Mouse (Mus musculus) neutrophil, adult 5-6 weeks (primary cell): Measurements from ENCODE around the gene Mast1. TPM values are rescaled to one million over a fixed set of nuclear protein-coding genes. Genes with fewer than 3 reads are reported as not detected.

Experiments used
- ATAC-seq: fragments of 151-379, 151-347 bp; 2 replicates; pipeline ENCODE4 v1.8.0; 2017; ENCODE audit warnings: mild to moderate bottlenecking, moderate TSS enrichment; ENCODE audit not compliant: insufficient number of reproducible peaks, poor library complexity, low FRiP score, severe bottlenecking; ENCODE audit errors: extremely low read depth
- total RNA-seq: library from RNA; stranded (forward); fragments of 200-1000 nt; gene quantifications from 2 replicates; pipeline ENCODE4 v1.2.3, GENCODE M21; 2017

The Mast1 gene
- total RNA-seq, 1 experiment from 2014 or later: 0.23 TPM

DNA sequence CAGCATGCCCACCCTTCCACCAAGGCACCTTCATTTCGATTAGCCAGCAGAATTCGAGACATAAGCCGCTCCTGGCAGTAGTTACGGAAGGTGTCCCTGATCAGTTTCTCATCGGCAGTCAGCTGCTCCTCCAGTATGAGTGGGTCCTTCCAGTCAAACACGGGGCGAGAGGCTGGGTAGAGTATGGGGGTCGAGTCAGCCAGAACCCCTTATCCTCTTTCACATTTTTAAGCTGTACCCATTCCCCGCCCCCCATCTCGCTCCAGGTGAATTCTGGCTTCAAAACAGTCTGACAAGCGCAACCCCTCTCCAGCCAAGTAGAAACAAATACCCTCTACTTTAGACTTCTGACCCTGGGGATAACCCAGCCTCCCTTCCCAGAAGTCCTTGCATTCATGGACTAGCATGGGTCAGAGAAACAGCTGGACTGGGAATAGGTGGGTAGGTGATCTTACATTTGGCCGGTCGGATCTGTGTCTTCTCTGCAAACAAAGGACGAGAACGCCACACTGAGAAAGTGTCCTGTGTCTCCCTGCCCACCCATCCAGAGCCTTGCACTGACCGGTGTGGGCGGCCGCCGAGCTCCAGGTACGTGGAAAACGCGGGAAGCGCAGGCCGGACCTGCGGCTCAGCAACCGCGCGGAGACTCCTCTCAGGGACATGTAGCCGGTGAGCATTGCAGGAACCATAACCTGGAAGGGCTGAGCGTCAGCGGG is 44.0 kb downstream of the Mast1 start:
- ATAC-seq: no peak

DNA sequence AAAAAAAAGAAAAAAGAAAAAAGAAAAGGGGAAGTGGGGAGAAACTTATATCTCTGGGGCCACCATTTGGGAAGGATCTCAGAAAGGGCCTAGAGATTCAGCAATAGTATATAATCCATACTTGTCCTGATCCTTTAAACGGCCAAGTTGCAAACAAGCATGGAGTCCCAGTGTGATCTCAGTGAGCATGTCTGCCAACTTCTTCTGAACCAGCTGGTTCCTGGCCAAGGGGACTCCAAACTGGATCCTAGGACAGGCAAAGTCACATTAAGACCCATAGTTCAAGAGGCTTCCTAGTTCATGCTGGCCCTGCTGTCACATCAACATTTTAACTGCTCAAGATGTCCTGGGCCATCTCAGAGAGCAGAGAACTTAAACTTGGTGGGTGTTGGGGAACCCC is 48.0 kb downstream of the Mast1 start:
- ATAC-seq: no peak

DNA sequence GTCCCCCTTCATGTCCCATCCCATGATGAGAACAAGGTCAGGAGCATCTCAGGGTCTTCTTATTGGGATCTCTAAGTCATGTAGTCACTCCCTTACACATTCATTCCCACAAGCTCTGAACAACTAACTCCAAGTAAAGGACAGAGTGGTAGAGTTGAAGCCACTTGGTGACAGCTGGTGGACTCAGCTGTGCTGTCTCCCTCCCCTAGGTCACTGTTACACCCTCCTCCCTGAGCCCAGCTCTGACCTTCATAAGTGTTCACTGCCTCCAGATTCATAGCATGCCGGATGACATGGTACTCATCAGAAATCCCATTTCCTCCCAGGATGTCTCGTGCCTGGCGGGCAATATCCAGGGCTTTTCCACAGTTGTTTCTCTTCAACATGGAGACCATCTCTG is 48.9 kb downstream of the Mast1 start:
- ATAC-seq: no peak

DNA sequence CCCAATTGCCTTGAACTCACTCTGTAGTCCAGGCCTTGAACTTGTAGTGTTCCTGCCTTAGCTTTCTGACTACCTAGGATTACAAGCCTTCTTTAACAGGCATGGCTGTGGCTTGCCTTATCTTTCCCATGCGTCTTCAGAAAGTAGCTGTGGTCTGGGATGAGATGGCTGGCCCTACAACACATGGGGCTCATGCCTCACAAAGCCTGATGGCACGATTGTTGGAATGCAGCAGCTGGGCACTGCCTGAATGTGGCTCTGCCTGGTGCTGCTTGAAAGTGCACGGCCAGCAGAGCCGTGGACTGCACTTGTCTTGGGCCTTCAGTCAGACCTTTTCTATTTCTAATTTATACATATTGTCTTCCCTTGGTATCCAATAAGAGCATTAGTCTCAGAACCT is 52.4 kb downstream of the Mast1 start:
- no peak for ATAC-seq

DNA sequence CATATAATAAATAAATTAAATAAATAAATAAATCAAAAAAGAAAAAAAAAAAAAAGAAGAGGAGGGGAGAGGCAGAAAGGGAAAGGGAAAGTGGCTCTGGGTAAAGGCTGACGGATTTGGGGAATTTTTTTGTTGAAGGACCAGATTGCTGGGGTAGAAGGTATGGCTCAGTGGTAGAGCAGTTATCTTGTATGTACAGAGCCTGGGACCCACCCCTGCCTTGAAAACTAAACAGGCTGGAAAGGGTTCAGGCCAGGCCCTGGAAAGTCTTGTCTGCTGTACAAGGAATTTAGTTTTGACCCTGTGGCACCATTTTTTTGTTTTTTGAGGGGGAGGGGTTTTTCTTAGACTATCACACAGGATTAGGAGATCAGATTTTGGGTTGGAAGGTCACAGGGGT is 58.2 kb downstream of the Mast1 start:
- no peak for ATAC-seq

DNA sequence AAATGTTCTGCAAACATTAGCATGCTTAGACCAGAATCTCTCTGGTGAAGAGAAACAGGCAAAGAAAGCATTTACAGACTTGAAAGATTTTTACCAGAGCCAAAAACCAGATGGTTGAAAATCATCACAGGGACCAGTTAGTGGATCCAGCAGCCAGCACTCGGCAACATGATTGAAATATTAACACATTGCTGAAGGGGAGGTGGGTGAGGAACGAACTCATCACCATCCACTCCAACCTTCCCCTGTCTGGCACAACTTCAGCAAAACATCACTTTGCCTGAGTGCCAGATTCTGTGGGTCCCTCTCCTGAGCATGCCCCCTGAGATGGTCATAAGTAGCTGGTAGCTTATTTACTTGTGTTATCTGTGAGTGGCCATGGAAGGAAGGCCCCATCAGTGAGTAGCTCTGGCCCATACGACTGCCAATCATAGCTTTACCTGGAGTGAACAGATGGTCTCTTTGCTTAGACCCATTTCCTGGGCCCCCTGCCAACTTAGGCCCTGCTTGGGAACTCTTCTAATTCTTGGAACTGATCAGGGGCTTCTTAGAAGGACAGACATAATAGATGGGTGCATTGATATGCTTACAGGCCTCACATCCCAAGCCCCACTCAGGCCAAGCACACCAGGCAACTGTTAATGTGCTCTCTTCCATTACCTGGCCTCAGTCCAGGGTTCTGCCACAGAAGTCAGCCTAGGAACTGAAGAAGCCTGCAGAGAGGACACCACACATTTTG is 59.7 kb downstream of the Mast1 start:
- ATAC-seq: no peak

DNA sequence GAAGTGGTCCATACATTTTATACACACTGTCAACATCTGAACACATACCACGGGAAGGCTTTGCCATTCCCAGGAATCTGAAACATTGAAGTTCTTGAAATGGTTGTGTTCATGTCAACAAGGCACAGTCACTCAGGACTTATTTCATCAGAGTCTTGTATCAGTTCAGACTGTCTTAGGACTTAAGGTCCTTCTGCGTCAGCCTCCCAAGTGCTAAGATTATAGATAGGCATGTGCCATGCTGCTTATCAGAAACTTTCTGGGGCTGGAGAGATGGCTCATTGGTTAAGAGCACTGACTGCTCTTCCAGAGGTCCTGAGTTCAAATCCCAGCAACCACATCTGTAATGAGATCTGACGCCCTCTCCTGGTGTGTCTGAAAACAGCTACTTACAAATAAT is 62.8 kb downstream of the Mast1 start:
- no peak for ATAC-seq

DNA sequence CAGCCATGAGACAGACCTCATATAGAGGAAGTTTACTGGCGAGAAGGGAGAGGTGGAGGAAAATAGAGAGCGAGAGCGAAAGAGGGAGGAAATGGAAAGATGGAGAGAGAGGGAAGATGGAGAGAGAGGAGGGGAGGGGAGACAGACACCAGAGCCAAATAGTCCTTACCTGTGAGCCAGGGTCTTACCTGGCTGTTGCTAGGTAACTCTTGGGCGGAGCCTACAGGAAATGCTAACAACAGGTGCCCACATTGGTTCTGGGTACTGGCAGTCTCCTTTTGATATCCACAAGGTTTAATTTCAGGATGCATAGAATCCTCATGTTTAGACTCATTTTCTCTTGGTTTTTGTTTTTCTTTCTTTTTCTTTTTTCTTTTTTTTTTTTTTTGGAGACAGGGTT is 64.1 kb downstream of the Mast1 start:
- no peak for ATAC-seq

DNA sequence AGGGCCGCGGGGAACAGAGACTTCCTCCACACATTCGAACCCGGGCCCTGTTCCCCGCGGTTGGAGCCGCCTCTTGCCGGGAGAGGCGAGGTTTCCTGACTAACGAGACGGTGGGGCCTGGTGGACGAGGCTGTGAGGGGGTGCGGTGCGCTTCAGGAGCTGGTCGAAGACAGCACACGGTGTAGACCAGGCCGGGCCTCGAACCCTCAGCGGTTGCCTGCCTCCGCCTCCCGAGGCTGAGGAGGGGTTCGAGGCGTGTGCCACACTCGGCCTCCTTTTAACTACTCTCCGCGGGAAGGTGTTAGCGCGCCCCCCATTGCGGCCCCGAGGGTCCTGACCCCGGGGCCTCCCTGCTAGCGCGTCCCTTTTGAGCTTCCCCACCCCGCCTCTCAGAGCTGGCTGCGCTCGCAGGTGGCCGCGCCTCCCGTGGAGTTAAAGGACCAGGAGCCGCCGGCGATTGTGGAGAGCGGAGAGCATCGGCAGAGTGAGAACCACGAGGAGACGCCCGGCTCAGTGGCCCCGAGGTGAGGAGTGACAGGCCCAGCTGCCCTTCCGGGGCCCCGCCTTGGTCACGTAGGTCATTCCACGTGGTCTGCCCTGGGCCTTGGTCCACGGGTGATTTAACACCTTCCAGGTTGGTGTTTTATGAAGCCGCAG is 64.7 kb downstream of the Mast1 start:
- peak; percentile 11; the same call in 1 of the 2 replicates for ATAC-seq

DNA sequence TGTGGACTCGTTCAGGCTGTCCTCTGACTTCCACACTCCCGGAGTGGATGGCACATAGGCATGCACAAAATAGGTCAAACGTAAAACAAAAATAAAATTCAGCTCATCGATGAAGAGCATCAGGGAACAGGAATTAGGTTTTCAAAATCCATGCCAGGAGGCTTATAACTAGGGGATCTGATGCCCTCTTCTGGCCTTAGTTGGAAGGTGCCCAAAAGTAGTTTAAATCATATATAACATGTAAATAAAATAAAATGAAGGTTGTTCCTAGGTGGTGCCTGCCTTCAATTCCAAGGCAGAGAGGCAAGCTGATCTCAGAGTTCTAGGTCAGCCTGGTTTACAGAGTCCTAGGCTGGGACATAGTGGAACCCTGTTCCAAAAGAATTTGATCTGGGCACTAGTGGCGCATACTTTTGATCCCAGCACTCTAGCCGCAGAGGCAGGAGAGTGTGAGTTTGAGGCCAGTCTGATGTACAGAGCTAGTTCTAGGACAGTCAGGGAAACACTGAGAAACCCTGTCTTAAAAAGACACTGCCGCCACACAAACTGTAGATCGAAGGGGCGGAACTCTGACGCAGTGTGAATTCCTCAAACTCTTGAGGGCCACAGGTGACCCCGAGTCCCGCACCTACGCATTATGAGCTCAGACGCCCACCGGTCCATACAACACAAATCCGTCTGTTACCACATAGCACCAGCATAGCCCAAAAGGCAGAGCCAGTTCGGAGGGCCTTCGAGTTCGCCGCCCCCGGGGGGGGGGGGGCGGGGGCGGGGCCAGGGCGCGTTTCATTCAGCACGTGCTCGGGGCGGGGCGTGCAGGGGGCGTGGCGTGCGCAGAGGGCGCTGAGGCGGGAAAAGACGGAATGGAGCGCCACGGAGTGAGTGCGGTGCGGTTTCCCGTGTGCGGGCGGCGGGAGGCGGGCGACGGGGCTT is 65.5 kb downstream of the Mast1 start, which contains the start of gene Syce2:
Syce2 (plus strand) TSS at position 736 of the 933 bp plus-strand sequence.
- ATAC-seq: peak; percentile 57

Other genes starting within 250 kb of the Mast1 start
- gene Nacc1, start 249.5 kb downstream of the Mast1 start, total RNA-seq: 30.2 and 33.9 TPM in 2 replicates
- 54.5 and 59.7 TPM in 2 replicates for gene Lyl1, start 235.9 kb downstream of the Mast1 start, total RNA-seq
- 0.61 and 3.4 TPM in 2 replicates for gene G430095P16Rik, start 214.4 kb downstream of the Mast1 start, total RNA-seq
- gene Nfix, start 137.0 kb downstream of the Mast1 start, total RNA-seq: 1.7 and 3.4 TPM in 2 replicates
- 4.5 and 5.5 TPM in 2 replicates for gene Dand5, start 114.5 kb downstream of the Mast1 start, total RNA-seq
- 14.1 and 16.7 TPM in 2 replicates for gene Gadd45gip1, start 105.8 kb downstream of the Mast1 start, total RNA-seq
- 46.6 and 57.8 TPM in 2 replicates for gene Rad23a, start 96.7 kb downstream of the Mast1 start, total RNA-seq
- 690 and 751 TPM in 2 replicates for gene Calr, start 90.4 kb downstream of the Mast1 start, total RNA-seq
- gene Farsa, start 80.4 kb downstream of the Mast1 start, total RNA-seq: 50.7 and 56.2 TPM in 2 replicates
- gene Syce2, start 65.2 kb downstream of the Mast1 start, total RNA-seq: 4.4 and 5.5 TPM in 2 replicates
- 21.0 and 21.5 TPM in 2 replicates for gene Gcdh, start 43.4 kb downstream of the Mast1 start, total RNA-seq
- not detected in 2 replicates for gene Klf1, start 35.4 kb downstream of the Mast1 start, total RNA-seq
- 31.7 and 34.7 TPM in 2 replicates for gene Dnase2a, start 28.8 kb downstream of the Mast1 start, total RNA-seq
- not detected in 2 replicates for gene Rtbdn, start 9.6 kb upstream of the Mast1 start, total RNA-seq
- not detected in 2 replicates for gene Gm49661, start 32.1 kb upstream of the Mast1 start, total RNA-seq
- gene Prdx2, start 32.2 kb upstream of the Mast1 start, total RNA-seq: 92.5 and 96.9 TPM in 2 replicates
- gene Rnaseh2a, start 32.4 kb upstream of the Mast1 start, total RNA-seq: 26.5 and 36.0 TPM in 2 replicates
- gene Junb, start 41.4 kb upstream of the Mast1 start, total RNA-seq: 867 and 1,013 TPM in 2 replicates
- 8.6 and 12.0 TPM in 2 replicates for gene Hook2, start 53.2 kb upstream of the Mast1 start, total RNA-seq
- not detected in 2 replicates for gene Best2, start 77.2 kb upstream of the Mast1 start, total RNA-seq
- gene Asna1, start 87.9 kb upstream of the Mast1 start, total RNA-seq: 38.9 and 43.1 TPM in 2 replicates
- gene Trir, start 89.5 kb upstream of the Mast1 start, total RNA-seq: 124 and 193 TPM in 2 replicates
- 16.9 TPM in 2 replicates for gene Tnpo2, start 99.6 kb upstream of the Mast1 start, total RNA-seq
- gene Fbxw9, start 122.7 kb upstream of the Mast1 start, total RNA-seq: 6.3 and 7.9 TPM in 2 replicates
- not detected in 2 replicates for gene Gm5741, start 130.6 kb upstream of the Mast1 start, total RNA-seq
- 41.9 and 48.2 TPM in 2 replicates for gene Dhps, start 134.4 kb upstream of the Mast1 start, total RNA-seq
- gene Wdr83os, start 143.4 kb upstream of the Mast1 start, total RNA-seq: 22.0 and 23.6 TPM in 2 replicates
- 15.8 and 17.6 TPM in 2 replicates for gene Wdr83, start 143.9 kb upstream of the Mast1 start, total RNA-seq
- gene Man2b1, start 145.9 kb upstream of the Mast1 start, total RNA-seq: 192 and 197 TPM in 2 replicates
- not detected in 2 replicates for gene Zfp791, start 185.7 kb upstream of the Mast1 start, total RNA-seq
- gene Cks1brt, start 214.6 kb upstream of the Mast1 start, total RNA-seq: not detected in 2 replicates